Mouse (Mus musculus): ENCODE results near the gene Taf1. TPM values are rescaled to one million over a fixed set of nuclear protein-coding genes. Genes with fewer than 3 reads are reported as not detected.
"Not testable (repeated sequence)": the region's sequence is repeated elsewhere in the genome, so short reads cannot be mapped to it uniquely, and the experiment has no call there.

Gene Taf1
- 4.7 and 7.5 TPM in 2 replicates for polyA plus RNA-seq (2012; rRNA removed)

DNA sequence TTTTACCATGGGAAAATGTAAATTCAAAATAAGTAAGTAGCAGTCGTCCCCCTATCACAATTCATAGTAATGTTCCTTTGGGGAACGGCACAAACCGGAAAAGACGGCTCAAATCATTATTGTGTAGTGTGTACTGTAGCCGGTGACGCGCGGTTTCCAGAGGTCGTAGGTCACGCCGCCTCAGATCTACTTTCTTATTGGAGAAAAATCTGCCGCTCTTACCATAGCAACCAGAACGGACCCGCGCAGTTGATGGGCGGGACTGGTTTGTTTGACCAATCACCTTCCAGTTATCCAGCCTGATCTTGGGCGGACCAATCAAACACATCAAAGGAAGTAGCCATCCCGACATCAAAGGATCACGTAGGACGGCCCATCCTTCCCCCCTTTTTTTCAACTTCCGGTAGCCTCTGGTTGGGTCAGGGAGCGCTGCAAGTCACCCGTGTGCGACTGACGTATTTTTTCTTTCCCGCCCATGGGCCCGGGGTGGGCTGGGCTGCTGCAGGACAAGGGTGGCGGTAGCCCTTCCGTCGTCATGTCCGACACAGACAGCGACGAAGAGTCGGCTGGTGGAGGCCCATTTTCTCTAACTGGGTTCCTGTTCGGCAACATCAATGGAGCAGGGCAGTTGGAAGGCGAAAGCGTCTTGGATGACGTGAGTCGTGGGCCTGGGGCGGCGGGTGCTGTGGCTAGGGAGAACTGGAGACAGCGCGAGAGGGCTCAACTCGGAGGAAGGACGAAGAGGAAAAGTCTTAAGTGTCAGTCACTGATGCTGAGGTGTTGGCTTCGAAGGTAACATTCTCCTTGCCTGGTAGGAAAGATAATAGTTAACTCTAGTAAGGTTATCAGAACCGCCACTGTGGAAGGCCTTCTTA is at the start of gene Taf1:
TSS of gene Taf1 (plus strand) at position 388 of the 875 bp plus-strand sequence.
- TF ChIP-seq POLR2A (IDR thresholded peaks at IDR 0.05; ENCODE audit: control insufficient read depth, extremely low read depth, insufficient read depth, low read length, poor library complexity) (0 out of 2 replicates have a peak, but pooled peaks have one; percentile 47), CTCF (IDR thresholded peaks at IDR 0.05; ENCODE audit: borderline replicate concordance, control insufficient read depth, extremely low read depth, insufficient read depth, low read length, poor library complexity) (no peak)
- peak within 1 kb of the TSS; percentile 85 for H3K4me3 ChIP-seq (ENCODE audit: control insufficient read depth, insufficient read depth, low read length)
- DNase-seq: peak; percentile 86
- peak within 1 kb of the TSS; percentile 33 for H3K27ac ChIP-seq (ENCODE audit: control insufficient read depth, insufficient read depth, low read length)
- peaks cover 2% of the 10 kb centered on the region; the same call in 1 of the 2 replicates for H3K4me1 ChIP-seq (replicated peaks; ENCODE audit: control insufficient read depth, insufficient read depth, low read length)
- H3K36me3 ChIP-seq (ENCODE audit: control insufficient read depth, insufficient read depth, low read length): peaks cover 7% of the 10 kb centered on the region; the same call in 1 of the 2 replicates
- WGBS: under 1% methylated on average over 47 of the region's 47 CpGs
- no peaks in the 10 kb centered on the region for H3K27me3 ChIP-seq (ENCODE audit: control insufficient read depth, insufficient read depth, low read length)

DNA sequence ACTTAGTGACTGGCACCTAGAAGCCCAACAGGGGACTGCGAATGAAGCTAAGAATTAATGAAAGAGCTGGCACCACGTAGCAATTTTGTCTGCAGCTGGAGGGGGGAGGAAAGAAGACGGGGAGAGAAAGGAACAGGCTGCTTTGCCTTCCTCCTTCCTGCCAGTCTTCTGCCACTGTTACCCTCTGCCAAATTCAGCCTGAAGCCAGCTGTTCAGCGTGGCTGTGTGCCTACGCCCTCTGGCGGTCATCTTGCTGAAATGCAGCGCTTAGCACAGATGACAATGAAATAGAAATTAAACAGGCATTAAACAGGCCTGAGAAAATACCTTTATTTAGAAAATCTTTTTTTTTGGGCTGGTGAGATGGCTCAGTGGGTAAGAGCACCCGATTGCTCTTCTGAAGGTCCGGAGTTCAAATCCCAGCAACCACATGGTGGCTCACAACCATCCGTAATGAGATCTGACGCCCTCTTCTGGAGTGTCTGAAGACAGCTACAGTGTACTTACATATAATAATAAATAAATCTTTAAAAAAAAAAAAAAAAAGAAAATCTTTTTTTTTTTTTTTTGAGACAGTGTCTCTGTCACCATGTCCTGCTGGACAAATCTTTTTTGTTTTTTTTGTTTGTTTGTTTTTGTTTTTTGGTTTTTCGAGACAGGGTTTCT is 45.9 kb upstream of the Taf1 start:
- not testable (repeated sequence) for H3K4me1 ChIP-seq (replicated peaks; ENCODE audit: control insufficient read depth, insufficient read depth, low read length); H3K27ac ChIP-seq (ENCODE audit: control insufficient read depth, insufficient read depth, low read length); H3K4me3 ChIP-seq (ENCODE audit: control insufficient read depth, insufficient read depth, low read length); H3K27me3 ChIP-seq (ENCODE audit: control insufficient read depth, insufficient read depth, low read length); H3K36me3 ChIP-seq (ENCODE audit: control insufficient read depth, insufficient read depth, low read length)
- WGBS: 33% methylated on average over 11 of the region's 12 CpGs
- peak; percentile 72 for TF ChIP-seq CTCF (IDR thresholded peaks at IDR 0.05; ENCODE audit: borderline replicate concordance, control insufficient read depth, extremely low read depth, insufficient read depth, low read length, poor library complexity)
- peak; percentile 43 for DNase-seq

DNA sequence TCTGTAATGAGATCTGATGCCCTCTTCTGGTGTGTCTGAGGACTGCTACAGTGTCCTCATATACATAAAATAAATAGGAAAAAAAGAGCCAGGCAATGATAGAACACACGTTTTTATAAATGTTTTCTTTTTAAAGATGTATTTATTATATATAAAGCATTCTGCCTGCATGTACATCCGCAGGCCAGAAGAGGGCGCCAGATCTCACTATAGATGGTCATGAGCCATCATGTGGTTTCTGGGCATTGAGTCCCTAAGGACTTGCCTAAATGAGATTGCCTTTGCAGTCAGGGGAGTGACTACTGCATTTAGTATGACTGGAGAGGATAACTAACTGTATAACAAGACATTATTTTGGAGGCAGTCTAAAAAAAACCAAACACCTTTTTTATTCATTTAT is 27.9 kb upstream of the Taf1 start:
- Histone ChIP-seq H3K27ac (ENCODE audit: control insufficient read depth, insufficient read depth, low read length) (no peak overlapping the region), H3K4me3 (ENCODE audit: control insufficient read depth, insufficient read depth, low read length) (no peak overlapping the region), H3K27me3 (ENCODE audit: control insufficient read depth, insufficient read depth, low read length) (no peaks in the 10 kb centered on the region), H3K36me3 (ENCODE audit: control insufficient read depth, insufficient read depth, low read length) (no peaks in the 10 kb centered on the region), H3K4me1 (replicated peaks; ENCODE audit: control insufficient read depth, insufficient read depth, low read length) (no peaks in the 10 kb centered on the region)
- TF ChIP-seq POLR2A (IDR thresholded peaks at IDR 0.05; ENCODE audit: control insufficient read depth, extremely low read depth, insufficient read depth, low read length, poor library complexity) (no peak), CTCF (IDR thresholded peaks at IDR 0.05; ENCODE audit: borderline replicate concordance, control insufficient read depth, extremely low read depth, insufficient read depth, low read length, poor library complexity) (no peak)
- 11% methylated on average over 3 of the region's 3 CpGs for WGBS
- DNase-seq: peak; percentile 30

DNA sequence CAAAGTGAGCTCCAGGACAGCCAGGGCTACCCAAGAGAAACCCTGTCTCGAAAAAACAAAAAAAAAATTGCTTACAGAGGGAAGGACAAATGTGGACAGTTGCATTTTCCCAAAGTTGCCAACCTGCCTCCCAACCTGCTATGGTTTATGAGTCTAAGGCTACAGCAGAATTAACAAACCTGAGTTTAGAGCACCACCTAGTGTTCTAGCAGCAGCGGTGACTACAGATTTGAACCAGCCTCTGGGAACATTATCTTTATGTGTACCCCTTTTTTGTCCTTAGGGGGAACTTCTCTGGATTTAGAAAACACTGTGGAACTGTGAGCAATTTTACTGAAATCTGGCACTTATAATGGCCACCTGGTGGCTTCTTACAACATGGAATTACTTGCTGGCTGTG is 16.8 kb upstream of the Taf1 start:
- Histone ChIP-seq H3K36me3 (ENCODE audit: control insufficient read depth, insufficient read depth, low read length) (no peaks in the 10 kb centered on the region), H3K27ac (ENCODE audit: control insufficient read depth, insufficient read depth, low read length) (no peak overlapping the region), H3K4me3 (ENCODE audit: control insufficient read depth, insufficient read depth, low read length) (no peak overlapping the region), H3K27me3 (ENCODE audit: control insufficient read depth, insufficient read depth, low read length) (no peaks in the 10 kb centered on the region), H3K4me1 (replicated peaks; ENCODE audit: control insufficient read depth, insufficient read depth, low read length) (no peaks in the 10 kb centered on the region)
- WGBS: 3% methylated on average over 2 of the region's 2 CpGs
- TF ChIP-seq CTCF (IDR thresholded peaks at IDR 0.05; ENCODE audit: borderline replicate concordance, control insufficient read depth, extremely low read depth, insufficient read depth, low read length, poor library complexity) (no peak), POLR2A (IDR thresholded peaks at IDR 0.05; ENCODE audit: control insufficient read depth, extremely low read depth, insufficient read depth, low read length, poor library complexity) (no peak)
- no peak for DNase-seq

DNA sequence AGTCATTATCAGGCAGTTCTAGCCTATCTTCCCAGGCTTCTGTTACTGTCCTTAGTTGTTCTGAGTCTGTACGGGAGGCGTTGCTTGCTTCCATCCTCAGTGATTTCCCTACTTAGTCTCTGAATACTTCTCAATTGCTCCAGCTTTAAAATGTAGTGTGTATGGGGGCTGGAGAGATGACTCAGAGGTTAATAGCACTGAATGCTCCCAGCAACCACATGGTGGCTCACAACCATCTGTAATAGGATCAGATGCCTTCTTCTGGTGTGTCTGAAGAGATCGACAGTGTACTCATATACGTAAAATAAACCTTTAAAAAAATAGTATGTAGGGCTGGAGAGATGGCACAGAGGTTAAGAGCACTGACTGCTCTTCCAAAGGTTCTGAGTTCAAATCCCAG is 14.5 kb upstream of the Taf1 start:
- no peaks in the 10 kb centered on the region for H3K4me1 ChIP-seq (replicated peaks; ENCODE audit: control insufficient read depth, insufficient read depth, low read length)
- H3K36me3 ChIP-seq (ENCODE audit: control insufficient read depth, insufficient read depth, low read length): no peaks in the 10 kb centered on the region
- DNase-seq: no peak
- 92% methylated on average over 4 of the region's 4 CpGs for WGBS
- no peak overlapping the region for H3K4me3 ChIP-seq (ENCODE audit: control insufficient read depth, insufficient read depth, low read length)
- H3K27ac ChIP-seq (ENCODE audit: control insufficient read depth, insufficient read depth, low read length): no peak overlapping the region
- no peaks in the 10 kb centered on the region for H3K27me3 ChIP-seq (ENCODE audit: control insufficient read depth, insufficient read depth, low read length)
- TF ChIP-seq CTCF (IDR thresholded peaks at IDR 0.05; ENCODE audit: borderline replicate concordance, control insufficient read depth, extremely low read depth, insufficient read depth, low read length, poor library complexity) (no peak), POLR2A (IDR thresholded peaks at IDR 0.05; ENCODE audit: control insufficient read depth, extremely low read depth, insufficient read depth, low read length, poor library complexity) (no peak)

DNA sequence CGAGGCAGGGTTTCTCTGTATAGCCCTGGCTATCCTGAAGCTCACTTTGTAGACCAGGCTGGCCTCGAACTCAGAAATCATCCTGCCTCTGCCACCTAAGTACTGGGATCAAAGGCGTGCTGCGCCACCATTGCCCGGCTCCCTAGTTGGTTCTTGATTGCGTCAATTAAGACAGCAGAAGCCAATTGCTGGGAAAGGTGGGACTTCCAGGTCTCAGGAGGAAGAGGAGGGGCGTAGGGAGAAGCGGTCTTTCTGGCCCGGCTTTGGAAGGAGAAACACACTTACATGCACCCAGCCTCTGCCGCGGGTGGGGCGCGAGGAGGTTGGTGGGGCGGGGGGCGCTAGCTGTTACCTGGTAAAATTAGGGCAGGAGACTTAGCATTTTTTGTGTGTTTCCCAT is 10.5 kb upstream of the Taf1 start:
- no peak overlapping the region for H3K4me3 ChIP-seq (ENCODE audit: control insufficient read depth, insufficient read depth, low read length)

More for the DNA sequence above, 10.5 kb upstream of the Taf1 start:
- Histone ChIP-seq H3K27me3 (ENCODE audit: control insufficient read depth, insufficient read depth, low read length) (no peaks in the 10 kb centered on the region), H3K36me3 (ENCODE audit: control insufficient read depth, insufficient read depth, low read length) (no peaks in the 10 kb centered on the region), H3K27ac (ENCODE audit: control insufficient read depth, insufficient read depth, low read length) (no peak overlapping the region), H3K4me1 (replicated peaks; ENCODE audit: control insufficient read depth, insufficient read depth, low read length) (no peaks in the 10 kb centered on the region)
- no peak for TF ChIP-seq POLR2A (IDR thresholded peaks at IDR 0.05; ENCODE audit: control insufficient read depth, extremely low read depth, insufficient read depth, low read length, poor library complexity)
- TF ChIP-seq CTCF (IDR thresholded peaks at IDR 0.05; ENCODE audit: borderline replicate concordance, control insufficient read depth, extremely low read depth, insufficient read depth, low read length, poor library complexity): no peak
- DNase-seq: no peak
- WGBS: 97% methylated on average over 15 of the region's 15 CpGs

Data from thymus, adult 2 months (tissue).